Mouse (Mus musculus) heart, embryonic 16.5 days (tissue): ENCODE results near the gene Rpn2. TPM values are rescaled to one million over a fixed set of nuclear protein-coding genes. Genes with fewer than 3 reads are reported as not detected.

Experiments used
- ATAC-seq: fragments of 200-750 bp; cut with Nextera tagmentation; replicated peaks from 2 replicates; pipeline ENCODE4 v1.8.0; 2017; ENCODE audit warnings: moderate number of reproducible peaks; ENCODE audit not compliant: insufficient read depth, low FRiP score; ENCODE audit errors: extremely low read depth
- H3K27ac ChIP-seq: fragments of 300-500 bp; sonication (generic); 2 replicates; pipeline ENCODE4 v1.5.1; 2014; ENCODE audit warnings: mild to moderate bottlenecking, low read length, control low read depth, moderate library complexity
- H3K27me3 ChIP-seq: fragments of 300-500 bp; sonication (generic); 2 replicates; pipeline ENCODE4 v1.6.1; 2014; ENCODE audit warnings: low read length, mixed read lengths; ENCODE audit not compliant: control insufficient read depth, insufficient read depth
- H3K36me3 ChIP-seq: fragments of 300-500 bp; sonication (generic); 2 replicates; pipeline ENCODE4 v1.6.1; 2014; ENCODE audit not compliant: control insufficient read depth, insufficient read depth
- H3K4me1 ChIP-seq: fragments of 300-500 bp; sonication (generic); 2 replicates; pipeline ENCODE4 v1.6.1; 2014; ENCODE audit warnings: low read length, mixed read lengths; ENCODE audit not compliant: control insufficient read depth, insufficient read depth
- H3K4me2 ChIP-seq: fragments of 300-500 bp; sonication (generic); 2 replicates; pipeline ENCODE4 v1.6.1; 2014; ENCODE audit warnings: low read depth, mild to moderate bottlenecking, control low read depth, low read length
- H3K4me3 ChIP-seq: fragments of 300-500 bp; sonication (generic); 2 replicates; pipeline ENCODE4 v1.5.1; 2014; ENCODE audit warnings: mild to moderate bottlenecking, control low read depth, low read length
- H3K9ac ChIP-seq: fragments of 300-500 bp; sonication (generic); 2 replicates; pipeline ENCODE4 v1.6.1; 2014; ENCODE audit warnings: low read length, control low read depth
- H3K9me3 ChIP-seq: fragments of 300-500 bp; sonication (generic); replicated peaks from 2 replicates; pipeline ENCODE4 v1.6.1; 2016; ENCODE audit warnings: low read length; ENCODE audit not compliant: control insufficient read depth
- whole genome bisulfite sequencing: fragments of 180-500 bp; shearing (Covaris S2); extraction: QIAGEN DNeasy Blood & Tissue Kit; methylation state at CpG from one replicate; pipeline ENCODE4 v1.1.7; 2014; 5-methylcytosine and 5-hydroxymethylcytosine counted together
- polyA plus RNA-seq: library from polyadenylated mRNA; unstranded; fragments of >200 nt; fragmentation: Nextera tagmentation; extraction: Ambion mirVana; gene quantifications from 2 replicates; pipeline ENCODE4 v1.2.1, GENCODE M21; 2015

Rpn2 gene
- polyA plus RNA-seq, 1 experiment from 2014 or later: 159 TPM

DNA sequence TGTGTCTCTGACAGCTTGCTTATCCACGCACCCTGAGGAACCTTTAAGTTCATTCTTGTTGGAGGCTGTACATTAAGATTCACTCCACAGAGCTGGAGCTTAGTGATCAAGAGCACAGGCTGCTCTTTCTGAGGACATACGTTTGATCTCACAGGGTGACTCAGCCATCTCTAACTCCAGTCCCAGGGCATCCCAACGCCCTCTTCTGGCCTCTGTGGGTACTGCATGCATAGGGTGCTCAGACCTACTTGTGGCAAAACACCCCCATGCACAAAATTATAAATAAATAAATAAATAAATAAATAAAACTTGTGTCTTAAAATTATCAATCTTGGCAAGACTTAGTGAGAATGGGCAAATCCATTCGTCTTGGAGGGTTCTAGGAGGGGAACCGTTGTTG is 59.8 kb downstream of the Rpn2 start:
- peaks cover 4% of the 10 kb centered on the region; the same call in 1 of the 2 replicates for H3K4me1 ChIP-seq
- no peak overlapping the region for H3K4me2 ChIP-seq
- H3K27me3 ChIP-seq: no peaks in the 10 kb centered on the region; the same call in 1 of the 2 replicates
- no peaks in the 10 kb centered on the region for H3K9me3 ChIP-seq
- no peaks in the 10 kb centered on the region for H3K36me3 ChIP-seq
- no peak overlapping the region for H3K4me3 ChIP-seq
- WGBS: 41% methylated on average over 5 of the region's 5 CpGs
- no peak overlapping the region for H3K27ac ChIP-seq
- H3K9ac ChIP-seq: no peak overlapping the region
- no peak for ATAC-seq

DNA sequence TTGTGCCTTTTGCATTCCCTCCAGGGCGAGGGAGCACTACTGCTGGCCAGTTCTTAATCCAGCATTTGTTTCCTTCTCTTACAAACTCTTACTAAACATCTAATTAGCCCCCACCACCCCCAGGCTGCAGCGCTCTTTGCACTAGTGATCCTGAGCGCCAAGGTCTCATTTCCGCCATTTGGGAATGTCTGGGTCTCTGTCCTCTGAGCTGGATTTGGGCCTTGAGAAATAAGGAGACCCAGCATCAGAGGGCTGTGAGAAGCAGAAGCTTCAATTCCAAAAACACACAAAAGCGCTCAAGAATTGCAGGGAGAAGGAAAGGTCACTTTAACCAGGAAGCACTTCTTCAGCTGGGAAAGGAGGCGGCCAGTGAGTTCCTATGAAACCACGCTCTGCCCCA is 60.7 kb downstream of the Rpn2 start:
- Histone ChIP-seq H3K4me3 (no peak overlapping the region), H3K9me3 (no peaks in the 10 kb centered on the region), H3K27ac (no peak overlapping the region), H3K36me3 (no peaks in the 10 kb centered on the region), H3K9ac (no peak overlapping the region), H3K4me1 (peaks cover 4% of the 10 kb centered on the region; the same call in 1 of the 2 replicates), H3K27me3 (no peaks in the 10 kb centered on the region; the same call in 1 of the 2 replicates), H3K4me2 (no peak overlapping the region)
- WGBS: 82% methylated on average over 7 of the region's 7 CpGs
- no peak for ATAC-seq

DNA sequence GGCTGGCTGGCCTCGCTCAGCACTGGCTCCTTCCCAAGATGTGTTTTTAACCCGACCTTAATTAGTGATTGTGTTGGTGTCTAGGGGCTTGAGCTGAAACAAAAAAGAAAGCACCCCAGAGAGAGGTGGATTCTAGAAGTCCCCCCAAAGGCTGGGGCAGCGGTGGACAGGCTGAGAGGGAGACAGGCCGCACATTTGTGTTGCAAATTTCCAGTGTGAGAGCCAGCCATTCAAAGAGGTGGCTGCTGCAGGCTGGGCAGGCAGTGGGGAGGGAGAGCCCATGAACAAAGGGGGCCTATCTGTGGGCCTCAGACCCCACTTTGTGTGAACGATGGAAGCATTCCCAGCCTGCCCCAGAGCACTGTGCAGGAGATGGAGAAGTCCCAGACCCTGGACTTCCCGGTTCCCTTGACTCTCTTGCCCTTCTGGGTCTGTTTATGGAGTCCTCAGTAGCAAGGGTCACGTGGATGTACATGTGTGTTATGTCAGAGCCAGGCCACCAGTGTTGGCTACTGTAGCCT is 61.5 kb downstream of the Rpn2 start:
- no peaks in the 10 kb centered on the region for H3K36me3 ChIP-seq
- peaks cover 4% of the 10 kb centered on the region; the same call in 1 of the 2 replicates for H3K4me1 ChIP-seq
- H3K4me3 ChIP-seq: no peak overlapping the region
- H3K4me2 ChIP-seq: no peak overlapping the region
- no peak overlapping the region for H3K27ac ChIP-seq
- WGBS: 41% methylated on average over 7 of the region's 7 CpGs
- H3K9ac ChIP-seq: no peak overlapping the region
- no peak for ATAC-seq
- H3K27me3 ChIP-seq: no peaks in the 10 kb centered on the region; the same call in 1 of the 2 replicates
- H3K9me3 ChIP-seq: no peaks in the 10 kb centered on the region

DNA sequence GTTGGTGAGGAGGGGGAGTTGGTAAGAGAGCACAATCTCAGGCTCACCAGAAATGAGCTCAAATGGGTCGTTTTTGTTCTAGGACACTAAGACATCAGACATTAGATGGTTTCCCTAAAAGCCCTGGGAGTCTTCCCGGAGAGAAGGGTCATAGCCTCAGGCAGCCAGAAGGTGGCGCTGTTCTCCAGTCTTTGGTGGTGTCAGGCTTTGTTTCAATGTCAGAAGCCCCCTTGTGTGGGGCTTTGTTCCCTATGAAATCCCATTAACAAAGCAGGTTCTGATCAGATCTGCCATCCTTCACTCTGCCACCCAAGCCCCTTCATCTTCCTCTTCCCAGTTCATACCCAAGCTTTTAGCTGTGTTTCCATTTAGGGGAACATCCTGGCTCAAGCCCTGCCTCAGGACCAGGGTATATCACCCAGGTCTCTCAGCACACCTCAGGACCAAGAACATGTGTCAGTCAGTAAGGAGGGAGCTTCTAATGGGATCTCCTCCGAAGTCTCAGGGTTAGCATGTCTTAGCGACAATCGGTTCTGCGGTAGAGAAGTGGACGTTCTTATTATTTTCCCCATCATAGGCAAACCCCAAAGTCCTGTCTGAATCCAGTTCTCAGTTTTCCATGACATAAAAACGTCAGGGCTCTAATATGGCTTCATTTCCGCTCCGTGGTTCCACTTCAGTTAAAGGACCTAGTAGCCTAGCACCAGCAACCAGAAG is 62.9 kb downstream of the Rpn2 start:
- Histone ChIP-seq H3K27me3 (no peaks in the 10 kb centered on the region), H3K27ac (no peak overlapping the region), H3K9me3 (no peaks in the 10 kb centered on the region), H3K4me3 (no peak overlapping the region), H3K4me2 (no peak overlapping the region), H3K4me1 (0 out of 2 replicates have a peak, but pooled peaks cover 2% of the 10 kb centered on the region), H3K9ac (no peak overlapping the region), H3K36me3 (no peaks in the 10 kb centered on the region)
- 38% methylated on average over 11 of the region's 11 CpGs for WGBS
- no peak for ATAC-seq

DNA sequence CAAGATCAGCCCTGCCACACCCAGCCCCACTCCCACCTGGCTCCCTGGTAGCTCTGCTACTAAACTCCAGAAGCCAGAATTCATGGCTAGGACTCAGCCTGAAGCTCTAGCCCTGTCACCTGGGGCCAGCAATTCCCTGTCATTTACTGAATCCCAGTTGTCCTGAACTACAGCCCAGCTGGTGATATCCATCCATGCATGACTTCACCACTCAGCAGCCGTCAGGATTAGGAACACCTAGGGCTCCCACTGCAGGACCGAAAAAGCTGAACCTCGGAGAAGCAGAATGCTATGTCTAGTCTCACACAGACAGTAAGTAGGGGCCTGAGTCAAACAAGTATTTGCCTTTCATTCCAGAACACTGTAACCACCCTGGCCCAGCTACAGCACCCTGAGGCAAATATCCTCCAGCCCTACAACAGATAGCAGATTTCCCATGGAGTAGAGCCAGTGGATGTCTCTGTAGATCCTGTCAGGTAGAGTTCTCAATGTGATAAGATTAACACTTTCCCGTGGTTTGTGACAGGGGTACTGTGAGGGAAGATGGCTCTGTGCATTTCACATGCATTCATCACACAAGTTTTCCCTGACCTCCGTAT is 63.6 kb downstream of the Rpn2 start:
- H3K4me3 ChIP-seq: no peak overlapping the region
- no peaks in the 10 kb centered on the region for H3K9me3 ChIP-seq
- no peaks in the 10 kb centered on the region for H3K27me3 ChIP-seq
- no peaks in the 10 kb centered on the region for H3K36me3 ChIP-seq
- H3K9ac ChIP-seq: no peak overlapping the region
- 0 out of 2 replicates have a peak, but pooled peaks cover 2% of the 10 kb centered on the region for H3K4me1 ChIP-seq
- H3K4me2 ChIP-seq: no peak overlapping the region
- H3K27ac ChIP-seq: no peak overlapping the region
- no peak for ATAC-seq
- WGBS: 44% methylated on average over 5 of the region's 5 CpGs

DNA sequence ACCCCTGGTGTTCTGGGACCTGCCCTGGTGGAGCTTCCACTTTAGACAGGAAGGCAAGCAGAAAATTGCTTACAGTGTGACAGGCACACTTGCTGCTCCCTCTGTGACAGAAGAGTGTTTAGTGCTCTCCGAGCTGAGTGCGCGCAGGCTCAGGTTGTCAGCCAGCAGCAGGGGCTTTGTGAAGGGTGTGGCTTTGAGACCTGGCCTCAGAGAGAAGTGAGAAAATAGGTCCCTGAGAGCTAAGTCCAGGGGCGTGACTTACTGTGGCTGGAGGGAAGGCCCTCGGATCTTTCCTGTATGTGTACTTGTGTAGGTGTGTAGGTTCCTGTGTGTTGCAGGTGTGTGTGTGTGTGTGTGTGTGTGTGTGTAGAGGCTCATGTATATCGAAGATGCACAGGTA is 64.5 kb downstream of the Rpn2 start:
- H3K9me3 ChIP-seq: no peaks in the 10 kb centered on the region
- 75% methylated on average over 6 of the region's 6 CpGs for WGBS

DNA sequence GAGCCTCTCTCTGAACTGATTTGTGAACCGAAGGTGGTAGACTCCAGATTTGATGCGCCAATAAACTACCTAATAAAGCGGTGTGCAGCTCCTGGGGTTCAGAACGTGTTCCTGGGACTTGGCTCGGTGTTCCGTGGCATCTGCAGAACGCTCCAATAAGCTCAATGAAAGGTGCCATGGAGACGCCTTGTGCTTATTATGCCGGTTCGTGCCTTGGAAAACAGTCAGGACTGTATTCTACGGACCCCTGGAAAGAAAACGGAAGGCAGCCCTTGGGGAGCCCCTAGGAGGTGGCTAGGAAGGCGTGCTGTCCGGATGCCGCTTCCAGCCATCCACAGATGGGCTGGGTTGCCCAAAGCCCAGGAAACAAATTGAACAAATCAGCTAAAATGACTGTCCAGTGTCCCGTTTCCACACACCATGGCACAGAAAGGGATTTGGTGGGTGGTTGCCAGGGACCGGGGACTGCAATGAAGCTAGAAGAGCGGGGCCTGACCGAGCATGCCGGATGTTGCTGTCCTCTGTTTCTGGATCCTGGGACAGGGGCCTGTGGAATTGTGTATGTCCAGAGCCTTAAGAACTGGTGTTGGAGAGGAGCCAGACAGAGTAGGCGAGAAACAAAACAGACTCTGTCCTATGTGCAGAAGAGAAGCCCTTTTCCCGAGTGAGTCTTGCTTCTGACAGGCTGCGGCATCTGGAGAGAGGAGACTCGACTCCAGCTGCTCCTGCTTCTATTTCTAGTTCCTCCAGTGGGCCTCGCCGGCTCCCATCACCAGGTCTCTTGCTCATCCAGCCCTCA is 68.7 kb downstream of the Rpn2 start, which contains the start of gene Ghrh:
TSS of gene Ghrh (minus strand) at position 146 of the 799 bp plus-strand sequence.
- peak; percentile 55; the same call in 1 of the 2 replicates for ATAC-seq
- WGBS: 63% methylated on average over 26 of the region's 26 CpGs
- H3K4me1 ChIP-seq: peaks cover 4% of the 10 kb centered on the region; the same call in 1 of the 2 replicates

More for the DNA sequence above, 64.5 kb downstream of the Rpn2 start:
- Histone ChIP-seq H3K27ac (no peak overlapping the region), H3K4me3 (no peak overlapping the region), H3K9ac (no peak overlapping the region), H3K4me1 (0 out of 2 replicates have a peak, but pooled peaks cover 4% of the 10 kb centered on the region), H3K36me3 (no peaks in the 10 kb centered on the region), H3K4me2 (no peak overlapping the region), H3K27me3 (no peaks in the 10 kb centered on the region)
- ATAC-seq: no peak

DNA sequence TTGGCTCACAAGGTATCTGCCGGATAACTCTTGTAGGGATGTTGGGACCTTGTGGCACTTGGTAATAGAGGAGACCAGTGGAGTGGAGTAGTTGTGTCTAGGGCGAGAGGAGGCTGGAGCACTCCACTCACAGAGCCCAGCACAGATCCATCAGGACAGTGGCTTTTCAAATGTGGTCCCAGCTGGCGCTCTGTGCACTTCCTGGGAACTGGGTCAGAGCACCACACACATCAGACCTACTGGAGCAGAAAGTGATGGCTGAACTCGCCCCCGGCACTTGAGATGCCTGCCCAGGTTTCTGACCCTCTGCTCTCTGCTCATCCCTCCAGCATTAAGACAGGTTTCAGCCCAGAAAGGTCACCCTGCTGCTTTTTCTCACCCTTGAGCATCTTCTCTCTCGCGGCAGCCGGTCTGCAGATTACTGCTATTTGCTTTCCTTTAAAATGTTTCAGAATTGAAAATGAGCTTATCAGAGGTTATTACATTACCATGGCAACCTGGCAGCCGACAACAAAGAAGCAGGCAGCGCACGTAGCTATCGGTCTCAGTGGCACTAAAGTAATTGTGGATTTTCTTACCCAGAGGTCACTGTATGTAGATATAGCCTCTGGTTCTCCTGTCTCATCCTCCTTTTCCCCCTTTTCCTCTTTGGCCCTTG is 70.4 kb downstream of the Rpn2 start:
- no peak overlapping the region for H3K9ac ChIP-seq
- 63% methylated on average over 12 of the region's 12 CpGs for WGBS
- no peak overlapping the region for H3K4me3 ChIP-seq

More for the DNA sequence above, 68.7 kb downstream of the Rpn2 start, which contains the start of gene Ghrh:
- no peaks in the 10 kb centered on the region for H3K9me3 ChIP-seq
- H3K4me3 ChIP-seq: no peak within 1 kb of the TSS
- H3K9ac ChIP-seq: peak within 1 kb of the TSS; percentile 17; the same call in 1 of the 2 replicates
- H3K4me2 ChIP-seq: no peak within 1 kb of the TSS
- H3K36me3 ChIP-seq: no peaks in the 10 kb centered on the region
- no peaks in the 10 kb centered on the region for H3K27me3 ChIP-seq
- peak within 1 kb of the TSS; percentile 41 for H3K27ac ChIP-seq

More for the DNA sequence above, 70.4 kb downstream of the Rpn2 start:
- H3K4me2 ChIP-seq: no peak overlapping the region
- H3K27ac ChIP-seq: peak overlapping the region; percentile 14; the same call in 1 of the 2 replicates
- no peaks in the 10 kb centered on the region for H3K27me3 ChIP-seq
- no peaks in the 10 kb centered on the region for H3K36me3 ChIP-seq
- no peaks in the 10 kb centered on the region for H3K9me3 ChIP-seq
- no peak for ATAC-seq
- H3K4me1 ChIP-seq: peaks cover 4% of the 10 kb centered on the region; the same call in 1 of the 2 replicates
